Mouse (Mus musculus): ENCODE measurements around the gene Pard3b.
A peak's percentile ranks its signal among the peaks of the same experiment; 100 is the strongest.

The Pard3b gene

DNA sequence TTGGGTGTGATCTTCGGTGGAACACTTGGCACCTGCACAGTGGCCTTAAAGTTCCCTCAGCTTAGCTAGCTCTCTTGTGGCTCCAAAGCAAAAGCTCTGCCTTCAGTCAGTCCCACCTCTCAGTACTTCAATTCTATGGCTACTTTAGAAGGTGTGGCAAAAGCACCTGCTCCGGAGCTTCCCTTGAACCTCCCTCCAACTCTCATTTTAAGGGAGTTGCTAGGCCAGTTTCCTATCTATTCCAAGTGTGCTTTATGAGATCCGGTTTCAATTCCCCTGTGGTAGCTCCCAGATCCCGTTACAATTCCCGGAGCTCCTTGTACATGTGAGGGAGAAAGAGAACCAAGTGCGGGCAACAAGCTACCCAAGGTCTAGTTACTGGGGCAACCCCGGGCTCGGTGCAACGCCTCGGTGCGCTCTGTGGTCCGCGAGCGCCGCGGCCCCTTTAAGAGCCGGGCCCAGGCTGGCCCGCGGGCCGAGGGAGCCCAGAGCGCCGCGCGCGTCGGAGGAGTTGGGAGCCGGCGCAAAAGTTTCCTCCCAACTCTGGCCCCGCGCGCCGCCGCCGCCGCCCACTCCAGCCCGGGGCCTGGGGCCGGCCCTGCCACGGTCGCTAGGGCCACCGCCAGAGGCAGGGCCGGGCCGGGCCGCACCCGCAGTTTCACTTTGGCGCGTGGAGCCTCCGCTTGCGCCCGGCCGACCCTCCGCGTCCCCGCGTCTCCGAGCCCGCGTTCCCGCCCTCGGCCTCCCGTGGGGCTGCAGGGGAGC lies at the start of gene Pard3b:
Gene Pard3b, plus strand, starts transcription at position 478 of the 765 bp plus-strand sequence.
- peak; percentile 74 for DNase-seq

DNA sequence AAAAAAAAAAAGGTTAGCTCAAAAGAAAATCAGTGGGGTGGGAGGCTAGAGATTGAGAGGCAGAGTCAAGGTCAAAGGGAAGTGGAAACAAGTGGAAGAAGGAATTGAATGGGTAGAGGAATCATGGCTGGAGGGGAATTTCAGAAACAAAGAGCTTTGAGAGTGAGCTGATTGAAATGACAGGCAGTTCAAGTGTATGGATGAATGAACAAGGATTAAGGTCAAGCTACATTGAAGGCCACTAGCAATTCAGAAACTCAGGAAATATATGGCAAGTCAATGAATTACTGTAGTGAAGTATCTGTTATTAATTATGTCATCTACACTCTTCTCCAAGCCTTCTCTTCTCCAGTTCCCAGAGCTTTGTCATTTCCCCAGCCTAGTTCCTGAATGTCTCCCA lies 22.4 kb upstream of the Pard3b start:
- DNase-seq: no peak

DNA sequence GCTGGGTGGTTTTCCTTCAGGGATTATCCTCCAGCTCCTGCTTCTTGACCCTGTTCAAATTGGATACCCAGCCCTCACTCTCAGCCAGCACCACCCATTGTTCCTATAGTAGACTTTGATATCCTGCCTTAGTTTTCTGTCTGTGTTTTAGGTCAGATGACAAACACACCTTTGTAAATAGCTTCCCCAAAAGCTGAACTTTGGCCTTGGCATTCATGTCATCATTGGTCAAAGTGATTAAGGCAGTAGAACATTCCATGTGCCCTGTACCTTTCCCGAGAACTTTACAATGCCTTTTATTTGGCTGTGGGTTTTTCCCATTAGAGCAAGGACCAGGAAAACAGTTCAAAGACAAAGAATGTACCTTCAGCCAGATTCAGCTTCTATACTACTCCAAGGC lies 18.0 kb upstream of the Pard3b start:
- DNase-seq: no peak

DNA sequence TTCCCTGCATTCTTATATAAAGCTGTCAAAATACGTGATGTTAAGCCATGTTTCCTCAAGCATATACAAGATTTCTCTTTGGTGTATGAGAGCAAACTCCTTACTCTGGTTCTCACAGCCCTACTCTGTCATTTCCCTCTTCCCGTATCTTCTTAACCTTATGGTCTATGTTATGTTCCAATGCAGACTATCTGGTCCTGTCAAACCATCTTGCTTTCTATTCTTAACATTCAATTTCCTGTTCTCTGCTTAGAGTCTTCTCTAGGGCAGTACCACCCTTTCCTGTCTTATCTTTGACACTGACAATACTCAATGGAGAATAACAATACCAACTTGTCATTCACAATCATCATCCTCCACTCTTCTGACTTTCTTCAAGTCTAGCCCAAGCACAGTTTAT lies 8.8 kb upstream of the Pard3b start:
- peak; percentile 6 for DNase-seq

DNA sequence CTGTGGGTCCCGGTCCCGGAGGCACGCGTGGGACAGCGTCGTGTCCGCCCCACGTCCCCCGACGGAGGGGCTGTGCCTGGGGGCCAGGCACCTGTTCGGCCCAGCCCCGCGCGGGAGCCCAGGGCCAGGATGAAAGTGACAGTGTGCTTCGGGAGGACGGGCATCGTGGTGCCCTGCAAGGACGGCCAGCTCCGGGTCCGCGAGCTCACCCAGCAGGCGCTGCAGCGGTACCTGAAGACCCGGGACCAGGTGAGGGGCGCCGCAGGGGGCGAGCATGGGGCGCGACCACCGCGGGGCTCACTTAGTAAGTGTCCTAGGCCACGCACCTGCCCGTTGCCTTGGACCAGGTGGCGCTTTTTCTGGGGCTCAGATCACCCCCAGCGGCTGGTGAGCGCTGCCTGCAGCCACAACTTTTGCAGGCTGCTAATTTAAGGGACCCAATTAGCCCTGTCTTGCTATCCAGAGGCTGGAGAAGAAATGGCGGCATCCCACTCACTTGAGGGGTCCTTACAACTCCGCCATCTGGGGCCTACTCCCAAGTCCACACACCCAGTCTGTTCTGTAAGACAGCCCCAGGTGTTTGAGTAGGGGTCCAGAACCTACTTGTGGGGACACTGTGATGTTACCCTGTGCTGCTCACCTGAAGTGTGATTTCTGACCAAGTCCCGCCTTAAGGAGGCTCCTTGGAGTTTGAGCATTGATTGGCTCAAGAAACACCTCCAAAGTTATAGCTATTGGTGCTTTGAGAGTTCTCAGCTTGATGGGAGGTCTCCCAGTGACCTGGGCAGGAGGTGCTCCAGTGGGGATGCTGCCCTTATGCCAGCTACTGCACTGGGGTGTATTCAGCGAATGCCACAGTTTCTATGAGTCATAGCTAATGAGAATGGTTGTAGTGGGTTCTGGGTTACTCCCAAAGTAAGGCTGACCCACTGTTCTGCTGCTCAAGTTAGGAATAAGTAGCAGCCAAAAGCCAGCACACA lies 780 bp downstream of the Pard3b start:
- DNase-seq: peak; percentile 53

DNA sequence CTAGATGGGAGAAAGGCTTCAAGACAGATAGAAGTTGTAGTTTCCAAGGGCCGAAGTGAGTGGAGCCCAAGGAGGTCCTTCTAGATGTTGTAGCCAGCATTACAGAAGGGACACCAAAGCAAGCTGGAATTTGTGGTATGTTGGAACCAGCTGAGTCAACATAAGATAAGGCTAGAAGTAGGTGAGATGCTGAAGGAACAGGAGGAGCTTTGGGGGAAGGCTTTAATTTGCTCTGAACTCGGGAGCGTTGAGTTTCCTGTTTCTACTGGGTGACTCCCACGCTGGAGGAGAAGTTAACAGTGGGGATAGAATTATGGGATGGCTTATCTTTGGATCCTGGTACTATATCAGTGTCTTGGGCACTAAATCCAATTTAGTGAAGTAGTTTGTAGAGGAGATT lies 3.3 kb downstream of the Pard3b start:
- peak; percentile 26 for DNase-seq

DNA sequence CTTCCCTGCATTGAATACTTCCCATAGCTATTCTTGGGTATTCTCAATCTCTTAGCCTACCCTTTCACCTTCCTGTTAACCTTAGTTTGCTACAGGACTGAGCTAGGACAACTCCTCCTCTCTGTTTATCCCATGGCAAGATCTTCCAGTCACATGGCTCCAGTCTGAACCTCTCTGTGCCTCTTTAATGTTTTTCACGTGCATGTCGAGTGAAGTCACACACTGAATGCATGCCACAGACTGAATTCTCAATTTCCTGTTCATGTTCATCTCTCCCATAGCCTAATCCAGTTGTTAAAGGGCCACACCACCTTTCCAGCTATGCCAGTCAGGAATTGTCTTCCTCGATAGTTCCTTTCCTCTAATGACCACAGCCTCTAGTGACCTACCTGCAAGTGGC lies 6.4 kb downstream of the Pard3b start:
- DNase-seq: no peak

DNA sequence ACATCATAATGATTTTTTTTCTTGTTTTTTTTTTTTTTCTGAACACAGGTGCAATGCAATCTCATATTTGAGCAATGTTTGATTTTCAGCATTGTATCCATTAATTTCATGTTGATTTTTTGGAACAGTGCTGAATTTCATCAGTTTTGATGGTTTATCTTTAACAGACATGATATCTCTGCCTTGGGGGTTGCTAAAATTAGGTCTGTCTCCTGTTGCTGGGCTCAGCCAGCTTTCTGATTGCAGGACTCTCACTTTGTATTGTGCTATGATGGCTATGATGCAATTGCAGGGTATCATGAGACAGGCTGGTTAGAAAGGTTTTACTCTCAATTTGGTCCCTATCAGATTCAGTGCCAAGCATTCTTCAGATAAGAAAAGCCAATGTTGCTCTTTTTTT lies 11.3 kb downstream of the Pard3b start:
- DNase-seq: no peak

DNA sequence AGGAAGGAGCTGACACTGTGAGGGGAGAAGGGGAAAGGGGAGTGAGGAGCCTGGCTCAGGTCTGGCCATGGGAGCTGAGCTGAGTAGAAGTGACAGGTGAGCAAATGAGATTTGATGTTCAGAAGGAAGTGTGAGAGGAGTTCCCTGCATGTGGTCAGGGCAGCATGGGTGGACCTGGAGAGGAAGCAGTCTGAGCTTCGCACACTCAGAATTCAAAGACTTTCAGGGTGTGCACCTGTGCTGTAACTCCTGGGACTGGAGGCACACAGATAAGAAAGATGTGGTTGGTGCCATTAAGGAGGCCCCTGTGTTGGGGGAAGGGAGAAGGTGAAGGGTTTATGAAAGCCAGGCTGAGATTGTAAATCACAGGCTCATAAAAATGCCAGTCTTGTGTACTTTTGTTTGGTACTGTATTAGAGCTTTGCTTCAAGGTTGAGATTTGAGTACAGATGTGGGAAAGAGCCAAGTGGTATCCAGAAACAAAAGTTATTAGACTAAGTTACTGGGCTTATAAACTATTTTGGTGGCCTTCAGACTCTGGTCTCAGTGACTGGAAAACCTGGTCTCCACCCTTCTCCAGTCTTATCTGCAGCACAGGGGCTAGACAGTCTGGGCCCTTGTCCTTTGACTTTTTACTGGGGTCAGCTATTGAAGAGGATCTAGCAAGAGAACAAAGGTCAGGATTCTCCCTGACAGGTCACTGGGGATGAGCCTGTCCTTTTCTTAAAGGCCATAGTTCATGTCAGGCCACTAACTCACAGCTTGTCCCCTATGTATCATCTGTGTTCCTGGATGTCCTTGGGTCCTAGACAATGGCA lies 13.0 kb downstream of the Pard3b start:
- no peak for DNase-seq

DNA sequence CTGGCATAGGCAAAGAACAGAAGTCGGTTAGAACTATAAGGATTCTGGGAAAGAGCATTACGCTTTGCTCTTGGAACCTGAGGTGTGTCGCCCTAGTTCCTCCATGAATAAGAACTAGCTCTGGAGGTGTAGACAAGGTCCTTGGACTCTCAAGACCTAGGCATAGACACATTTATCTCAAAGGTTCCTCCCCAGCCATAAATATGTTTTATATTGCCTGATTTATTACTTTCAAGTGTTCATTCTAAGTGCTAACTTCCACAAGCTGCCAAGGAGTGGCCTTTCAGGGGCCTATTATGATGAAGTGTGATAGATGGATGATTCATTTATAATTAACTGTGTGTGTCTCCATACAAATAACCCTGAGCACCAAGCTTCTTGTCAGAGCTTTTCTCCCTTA lies 19.1 kb downstream of the Pard3b start:
- no peak for DNase-seq

DNA sequence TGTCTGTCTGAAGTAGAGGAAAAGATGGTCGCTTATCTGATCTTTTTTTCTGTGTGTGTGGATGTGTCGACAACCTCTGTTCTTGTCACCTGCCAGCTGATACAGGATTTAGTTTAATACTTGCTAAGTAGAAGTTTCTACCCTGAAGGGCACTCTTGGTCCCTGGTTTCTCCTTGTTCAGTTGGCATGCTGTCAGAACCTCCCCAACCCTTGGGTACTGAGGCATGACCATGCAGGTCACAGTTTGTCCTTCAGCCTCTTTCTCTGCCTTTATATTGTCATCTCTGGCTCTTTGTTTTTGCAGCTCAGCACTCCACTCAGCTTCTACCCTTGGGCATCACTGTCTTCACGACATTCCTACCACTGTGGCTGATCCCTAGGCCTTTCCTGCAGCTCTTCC lies 21.3 kb downstream of the Pard3b start:
- DNase-seq: no peak

DNA sequence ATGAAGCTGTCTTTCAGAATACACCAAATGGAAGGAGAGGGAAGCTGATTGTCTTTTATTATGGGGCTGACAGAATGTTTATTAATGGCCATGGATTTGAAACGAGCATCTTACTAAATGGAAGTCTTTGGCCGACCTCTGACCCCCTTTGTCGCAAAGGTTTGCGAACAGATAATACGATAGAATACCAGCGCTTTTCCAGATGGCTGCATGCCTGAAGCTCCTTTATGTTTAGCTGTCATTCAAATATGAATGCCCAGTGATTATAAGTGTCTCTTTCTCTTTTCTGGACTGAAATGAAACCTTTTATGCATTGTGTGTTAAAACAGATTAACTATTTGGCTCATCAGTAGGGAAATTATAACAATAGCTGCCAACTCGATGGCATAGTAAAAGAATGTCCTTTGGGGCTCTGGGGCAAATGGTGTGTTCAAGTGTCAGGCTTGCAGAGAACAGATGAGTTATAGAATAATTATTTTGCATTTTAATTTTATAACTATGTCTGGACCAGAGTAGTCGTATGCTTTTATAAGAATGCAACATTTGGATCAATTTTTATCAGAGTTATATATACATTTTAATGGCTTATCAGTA lies 46.7 kb downstream of the Pard3b start:
- DNase-seq: no peak

DNA sequence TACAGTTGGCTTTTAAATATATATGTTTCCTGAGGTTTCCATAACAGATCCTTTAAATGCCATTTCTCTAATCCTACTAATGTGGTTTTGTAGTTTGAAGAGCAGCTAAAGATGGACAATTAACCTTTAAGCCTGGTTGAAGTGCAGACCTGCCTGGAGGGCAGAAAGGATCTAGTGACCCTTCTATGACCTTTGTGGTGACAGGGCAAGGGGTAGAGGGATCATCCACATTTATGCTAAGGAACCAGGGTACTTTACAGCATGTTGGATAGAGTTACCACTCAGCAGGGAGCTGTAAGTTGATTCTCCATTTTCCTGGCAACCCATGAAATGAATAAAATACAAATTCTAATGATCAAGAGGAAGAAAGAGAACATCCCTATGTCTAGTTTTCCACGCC lies 47.3 kb downstream of the Pard3b start:
- no peak for DNase-seq

DNA sequence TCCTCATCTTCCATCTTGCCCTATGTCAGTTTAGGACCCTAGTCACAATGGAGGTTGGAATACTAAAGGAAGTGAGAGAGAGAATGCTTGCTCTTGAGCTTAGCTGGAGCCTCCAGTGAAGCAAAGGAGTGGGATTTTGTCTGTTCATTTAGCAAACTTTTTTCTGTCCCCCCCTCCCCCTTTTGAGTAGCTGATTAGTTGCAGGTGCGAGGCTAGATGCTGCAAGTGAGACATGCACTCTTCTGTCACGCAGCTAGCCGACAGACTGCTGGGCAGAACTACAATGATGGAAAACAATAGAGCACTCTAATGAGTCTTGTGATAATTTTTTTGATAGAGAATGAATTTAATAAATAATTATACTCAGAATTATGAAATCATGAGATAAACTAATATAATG lies 49.7 kb downstream of the Pard3b start:
- DNase-seq: no peak

DNA sequence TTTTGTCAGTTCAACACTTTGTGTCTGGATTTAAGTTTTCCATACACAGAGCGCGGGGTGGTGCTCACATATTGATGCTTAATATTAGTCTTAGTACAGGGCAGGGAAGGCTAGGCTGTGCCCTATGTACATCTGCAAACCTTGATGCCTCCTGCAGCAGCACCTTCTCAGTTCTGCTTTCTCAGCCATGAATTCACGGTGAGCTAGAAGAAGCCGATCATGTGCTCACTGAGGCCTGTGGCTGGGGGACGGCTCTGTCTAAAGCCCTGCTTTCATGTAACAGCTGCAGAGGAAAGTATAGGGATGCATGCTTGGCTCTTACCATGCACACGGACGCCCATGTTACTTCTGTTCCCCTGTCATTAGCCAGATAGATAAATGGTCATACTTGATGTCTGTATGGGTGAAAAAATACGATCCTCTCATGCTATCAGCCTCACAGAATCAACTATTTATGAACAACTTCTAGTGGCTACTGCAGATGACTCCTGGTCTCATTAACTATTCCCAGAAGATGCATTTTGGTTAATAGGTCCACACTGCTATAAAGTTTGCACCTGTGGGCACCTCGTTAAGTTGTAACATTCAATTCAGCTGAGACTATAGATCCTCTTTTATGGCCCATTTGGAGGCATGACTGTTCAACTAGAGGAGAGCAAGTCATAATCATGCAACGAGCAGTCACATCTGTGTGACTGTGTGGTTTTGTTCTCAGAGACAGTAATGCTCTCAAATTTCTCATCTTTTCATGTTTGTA lies 60.0 kb downstream of the Pard3b start:
- no peak for DNase-seq

DNA sequence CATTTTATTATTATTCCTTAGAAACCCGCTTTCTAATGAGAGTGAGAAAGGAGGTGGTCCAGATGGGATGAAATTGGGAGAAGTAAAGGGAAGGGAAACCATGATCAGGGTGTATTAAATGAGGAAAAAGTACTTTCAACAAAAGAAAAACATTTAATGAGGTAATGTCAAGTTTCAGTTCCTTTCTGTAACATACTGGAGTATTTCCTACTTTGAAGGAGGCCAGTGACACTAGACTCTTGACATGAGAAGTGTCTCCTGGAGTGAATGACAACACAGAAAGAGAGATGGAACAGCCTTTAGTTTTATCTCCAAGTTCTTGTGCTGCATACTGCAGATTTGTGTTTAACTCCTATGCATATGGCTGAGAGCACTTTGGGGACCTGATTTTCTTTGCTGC lies 71.2 kb downstream of the Pard3b start:
- DNase-seq: no peak

DNA sequence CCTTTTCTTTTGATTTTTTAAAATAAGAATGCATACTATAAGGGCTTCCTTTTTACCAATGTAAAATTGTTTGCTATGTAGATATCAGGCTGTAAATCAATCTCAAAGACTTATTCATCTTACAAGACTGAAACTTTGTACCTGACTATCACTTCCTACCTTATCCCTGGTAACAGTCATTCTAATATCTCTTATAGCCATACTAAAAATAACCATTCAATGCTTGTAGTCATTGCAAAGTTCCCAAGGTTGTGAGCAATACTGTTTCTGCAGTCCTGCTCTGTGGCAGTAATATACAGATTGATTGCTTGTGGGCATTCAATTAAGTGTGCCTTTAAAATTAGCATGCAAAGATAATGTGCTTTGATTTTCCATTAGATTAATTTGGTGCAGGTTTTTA lies 72.9 kb downstream of the Pard3b start:
- DNase-seq: no peak

DNA sequence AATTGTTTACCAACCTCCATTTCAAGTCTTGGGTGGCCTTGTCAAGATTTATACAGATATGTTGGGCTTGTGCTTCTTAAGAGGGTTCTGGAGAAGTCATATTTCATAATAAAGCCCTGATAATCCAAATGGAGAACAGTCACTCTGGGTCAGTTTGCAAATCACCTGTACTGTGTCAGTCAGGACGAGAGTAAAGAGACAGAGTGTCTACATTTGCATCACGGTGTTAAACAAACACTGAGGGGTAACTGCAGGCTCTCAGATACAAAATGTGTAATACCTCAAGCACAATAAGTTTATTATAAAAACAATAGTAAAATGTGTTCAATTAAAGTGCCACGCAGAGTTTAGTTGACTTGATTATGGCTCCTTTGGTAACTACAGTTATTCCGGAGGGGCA lies 91.0 kb downstream of the Pard3b start:
- no peak for DNase-seq

DNA sequence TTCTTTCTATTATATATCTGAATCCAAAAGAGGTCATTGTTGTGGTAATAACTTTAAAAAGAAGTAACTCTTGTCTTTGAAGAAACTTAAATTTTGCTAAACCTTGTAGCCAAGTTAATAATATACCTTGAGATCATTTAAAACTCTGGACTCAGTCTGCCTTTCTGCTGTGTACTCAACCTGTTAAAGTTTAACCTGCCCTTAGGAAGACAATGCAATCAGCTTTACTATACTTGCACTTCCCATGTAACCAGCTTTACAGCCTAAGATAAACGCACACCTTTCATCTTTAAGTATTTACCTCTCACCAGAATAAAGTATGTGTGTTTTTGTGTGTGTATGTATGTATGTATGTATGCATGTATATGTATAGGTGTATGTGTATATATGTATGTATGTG lies 97.9 kb downstream of the Pard3b start:
- DNase-seq: no peak

DNA sequence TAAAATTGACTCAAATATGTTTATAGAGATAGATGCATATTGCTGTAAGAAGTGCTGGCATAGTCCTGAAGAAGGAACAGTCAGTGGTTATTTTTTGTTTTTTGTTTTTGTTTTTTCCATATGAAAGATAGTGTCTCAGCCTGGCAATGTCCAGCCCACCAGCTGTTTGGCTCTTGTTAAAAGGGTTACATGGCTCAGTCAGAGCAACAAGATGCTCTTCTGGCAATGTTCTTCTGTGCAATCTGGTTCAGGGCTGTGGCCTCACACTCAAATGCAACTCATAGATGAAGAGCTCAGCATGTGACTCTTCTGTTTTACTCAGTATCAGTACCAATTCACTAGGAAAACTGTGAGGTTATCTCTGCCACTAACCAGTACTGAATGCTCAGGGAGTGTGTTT lies 104.2 kb downstream of the Pard3b start:
- peak; percentile 4 for DNase-seq

DNA sequence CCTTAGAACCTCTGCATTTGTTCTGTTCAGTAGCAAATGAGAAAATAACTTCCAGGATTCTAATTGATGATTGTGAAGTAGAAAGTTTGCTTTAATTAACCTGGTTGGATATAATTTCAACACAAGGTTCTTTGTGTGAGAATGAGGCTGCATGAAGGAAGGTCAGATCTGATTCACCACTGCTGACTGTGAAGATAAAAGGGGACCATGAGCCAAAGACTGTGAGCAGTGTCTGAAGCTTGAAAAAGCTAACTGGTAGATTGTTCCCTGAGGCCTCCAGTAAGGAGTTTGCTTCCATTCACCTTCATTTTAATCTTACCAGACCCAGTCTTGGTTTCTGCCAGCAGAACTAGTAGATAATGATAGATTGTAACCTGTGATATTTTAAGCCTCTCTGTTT lies 108.9 kb downstream of the Pard3b start:
- DNase-seq: no peak

DNA sequence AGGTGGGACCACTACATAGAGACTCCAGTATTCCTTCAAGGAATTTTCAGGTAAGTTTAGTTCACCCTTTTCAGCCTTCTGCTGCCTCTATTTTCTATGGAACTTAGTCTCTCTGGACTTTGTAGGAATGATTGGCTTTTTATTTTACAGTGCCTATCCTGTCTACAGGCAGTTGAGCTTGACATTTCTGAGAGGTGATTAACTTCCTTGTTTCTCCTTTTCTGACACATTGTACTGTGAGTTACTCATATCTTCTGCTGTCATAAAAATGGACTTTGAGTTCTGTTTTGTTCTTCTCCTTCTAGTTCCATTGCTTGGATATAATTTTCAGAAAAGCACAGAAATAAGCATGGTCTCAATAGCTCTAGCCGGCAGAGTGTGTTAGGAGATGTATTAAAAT lies 112.4 kb downstream of the Pard3b start:
- DNase-seq: no peak

Measured in lung, postnatal 36 days (tissue).